Mouse (Mus musculus): ENCODE measurements around the gene Ndufs8. TPM values are rescaled to one million over a fixed set of nuclear protein-coding genes. Genes with fewer than 3 reads are reported as not detected.
A peak's percentile ranks its signal among the peaks of the same experiment; 100 is the strongest.

Ndufs8 gene
- polyA plus RNA-seq, 1 experiment from 2014 or later, result 255 TPM

- Histone ChIP-seq H3K9ac (no peak overlapping the region), H3K27me3 (no peaks in the 10 kb centered on the region), H3K4me1 (peaks cover 43% of the 10 kb centered on the region), H3K4me2 (replicated peaks) (no peak overlapping the region), H3K4me3 (replicated peaks) (no peak overlapping the region), H3K9me3 (replicated peaks) (no peaks in the 10 kb centered on the region), H3K27ac (replicated peaks) (peak overlapping the region; percentile 85), H3K36me3 (no peaks in the 10 kb centered on the region)
- WGBS, result 54% methylated on average over 21 of the region's 21 CpGs
- no peak for ATAC-seq (ENCODE audit: insufficient number of reproducible peaks, low FRiP score, low TSS enrichment, low read depth)
Observed at GRCm38 (mm10) chr19:3930262-3931057, 17.9 kb upstream of the Ndufs8 start.

- Histone ChIP-seq H3K4me3 (replicated peaks) (no peak within 1 kb of the TSS), H3K4me1 (peaks cover 37% of the 10 kb centered on the region), H3K27ac (replicated peaks) (peak within 1 kb of the TSS; percentile 85), H3K9me3 (replicated peaks) (no peaks in the 10 kb centered on the region), H3K36me3 (no peaks in the 10 kb centered on the region), H3K27me3 (no peaks in the 10 kb centered on the region), H3K4me2 (replicated peaks) (peak within 1 kb of the TSS; percentile 21; the same call in 1 of the 2 replicates), H3K9ac (no peak within 1 kb of the TSS)
- 28% methylated on average over 12 of the region's 12 CpGs for WGBS
- ATAC-seq (ENCODE audit: insufficient number of reproducible peaks, low FRiP score, low TSS enrichment, low read depth), result peak; percentile 44; the same call in 1 of the 2 replicates
Observed at GRCm38 (mm10) chr19:3929211-3929941, 16.8 kb upstream of the Ndufs8 start, which contains the start of gene Aldh3b1. Gene Aldh3b1, minus strand, starts transcription at chr19:3929808.

- Histone ChIP-seq H3K4me3 (replicated peaks) (no peak overlapping the region), H3K4me2 (replicated peaks) (no peak overlapping the region), H3K9me3 (replicated peaks) (no peaks in the 10 kb centered on the region), H3K9ac (no peak overlapping the region), H3K36me3 (no peaks in the 10 kb centered on the region), H3K27me3 (no peaks in the 10 kb centered on the region), H3K4me1 (peaks cover 37% of the 10 kb centered on the region), H3K27ac (replicated peaks) (peak overlapping the region; percentile 85)
- no peak for ATAC-seq (ENCODE audit: insufficient number of reproducible peaks, low FRiP score, low TSS enrichment, low read depth)
- WGBS, result 76% methylated on average over 4 of the region's 4 CpGs
Observed at GRCm38 (mm10) chr19:3928779-3929178, 16.2 kb upstream of the Ndufs8 start.

- Histone ChIP-seq H3K36me3 (no peaks in the 10 kb centered on the region), H3K4me2 (replicated peaks) (no peak overlapping the region), H3K4me1 (peaks cover 37% of the 10 kb centered on the region), H3K27me3 (no peaks in the 10 kb centered on the region), H3K27ac (replicated peaks) (no peak overlapping the region), H3K9ac (no peak overlapping the region), H3K9me3 (replicated peaks) (no peaks in the 10 kb centered on the region), H3K4me3 (replicated peaks) (no peak overlapping the region)
- WGBS, result 79% methylated on average over 4 of the region's 4 CpGs
- ATAC-seq (ENCODE audit: insufficient number of reproducible peaks, low FRiP score, low TSS enrichment, low read depth), result no peak
Observed at GRCm38 (mm10) chr19:3927989-3928388, 15.4 kb upstream of the Ndufs8 start.

- no peak overlapping the region for H3K9ac ChIP-seq
- 58% methylated on average over 6 of the region's 6 CpGs for WGBS
- no peak overlapping the region for H3K4me2 ChIP-seq (replicated peaks)
- H3K4me1 ChIP-seq, result peaks cover 37% of the 10 kb centered on the region
- no peaks in the 10 kb centered on the region for H3K36me3 ChIP-seq
- H3K9me3 ChIP-seq (replicated peaks), result no peaks in the 10 kb centered on the region
- H3K27me3 ChIP-seq, result no peaks in the 10 kb centered on the region
- no peak for ATAC-seq (ENCODE audit: insufficient number of reproducible peaks, low FRiP score, low TSS enrichment, low read depth)
- peak overlapping the region; percentile 8; the same call in 1 of the 2 replicates for H3K27ac ChIP-seq (replicated peaks)
- no peak overlapping the region for H3K4me3 ChIP-seq (replicated peaks)
Observed at GRCm38 (mm10) chr19:3926685-3927084, 14.1 kb upstream of the Ndufs8 start.

- Histone ChIP-seq H3K27ac (replicated peaks) (peak overlapping the region; percentile 8; the same call in 1 of the 2 replicates), H3K4me1 (peaks cover 37% of the 10 kb centered on the region), H3K27me3 (no peaks in the 10 kb centered on the region), H3K9me3 (replicated peaks) (no peaks in the 10 kb centered on the region), H3K9ac (no peak overlapping the region), H3K4me2 (replicated peaks) (no peak overlapping the region), H3K36me3 (no peaks in the 10 kb centered on the region), H3K4me3 (replicated peaks) (no peak overlapping the region)
- no peak for ATAC-seq (ENCODE audit: insufficient number of reproducible peaks, low FRiP score, low TSS enrichment, low read depth)
- 49% methylated on average over 3 of the region's 3 CpGs for WGBS
Observed at GRCm38 (mm10) chr19:3926279-3926678, 13.7 kb upstream of the Ndufs8 start.

- Histone ChIP-seq H3K9me3 (replicated peaks) (no peaks in the 10 kb centered on the region), H3K4me2 (replicated peaks) (no peak overlapping the region), H3K4me3 (replicated peaks) (no peak overlapping the region), H3K27ac (replicated peaks) (peak overlapping the region; percentile 8; the same call in 1 of the 2 replicates), H3K36me3 (no peaks in the 10 kb centered on the region), H3K9ac (no peak overlapping the region), H3K4me1 (peaks cover 34% of the 10 kb centered on the region), H3K27me3 (no peaks in the 10 kb centered on the region)
- no peak for ATAC-seq (ENCODE audit: insufficient number of reproducible peaks, low FRiP score, low TSS enrichment, low read depth)
- WGBS, result 50% methylated on average over 6 of the region's 6 CpGs
Observed at GRCm38 (mm10) chr19:3925859-3926258, 13.3 kb upstream of the Ndufs8 start.

GRCm38 (mm10) chr19:3924868-3925267, 12.3 kb upstream of the Ndufs8 start:
- Histone ChIP-seq H3K9me3 (replicated peaks) (no peaks in the 10 kb centered on the region), H3K4me2 (replicated peaks) (no peak overlapping the region), H3K4me3 (replicated peaks) (no peak overlapping the region), H3K27me3 (no peaks in the 10 kb centered on the region), H3K4me1 (peaks cover 24% of the 10 kb centered on the region), H3K9ac (no peak overlapping the region), H3K36me3 (no peaks in the 10 kb centered on the region), H3K27ac (replicated peaks) (0 out of 2 replicates have a peak overlapping the region, but pooled peaks have one; percentile 3)
- WGBS, result 88% methylated on average over 7 of the region's 7 CpGs
- ATAC-seq (ENCODE audit: insufficient number of reproducible peaks, low FRiP score, low TSS enrichment, low read depth), result no peak

- no peak overlapping the region for H3K4me3 ChIP-seq (replicated peaks)
- peaks cover 17% of the 10 kb centered on the region for H3K4me1 ChIP-seq
- WGBS, result 72% methylated on average over 8 of the region's 8 CpGs
- no peaks in the 10 kb centered on the region for H3K9me3 ChIP-seq (replicated peaks)
- H3K27ac ChIP-seq (replicated peaks), result peak overlapping the region; percentile 3; the same call in 1 of the 2 replicates
- ATAC-seq (ENCODE audit: insufficient number of reproducible peaks, low FRiP score, low TSS enrichment, low read depth), result no peak
- no peaks in the 10 kb centered on the region for H3K36me3 ChIP-seq
- H3K27me3 ChIP-seq, result no peaks in the 10 kb centered on the region
- H3K9ac ChIP-seq, result no peak overlapping the region
- no peak overlapping the region for H3K4me2 ChIP-seq (replicated peaks)
Observed at GRCm38 (mm10) chr19:3924190-3924589, 11.6 kb upstream of the Ndufs8 start.

- no peak overlapping the region for H3K9ac ChIP-seq
- H3K4me2 ChIP-seq (replicated peaks), result no peak overlapping the region
- H3K9me3 ChIP-seq (replicated peaks), result no peaks in the 10 kb centered on the region
- H3K4me1 ChIP-seq, result peaks cover 13% of the 10 kb centered on the region
- H3K27ac ChIP-seq (replicated peaks), result peak overlapping the region; percentile 13
- no peak overlapping the region for H3K4me3 ChIP-seq (replicated peaks)
- WGBS, result 57% methylated on average over 13 of the region's 13 CpGs
- no peaks in the 10 kb centered on the region for H3K36me3 ChIP-seq
- ATAC-seq (ENCODE audit: insufficient number of reproducible peaks, low FRiP score, low TSS enrichment, low read depth), result peak; percentile 60
- no peaks in the 10 kb centered on the region for H3K27me3 ChIP-seq
Observed at GRCm38 (mm10) chr19:3923586-3923985, 11.0 kb upstream of the Ndufs8 start.

GRCm38 (mm10) chr19:3922661-3923371, 10.2 kb upstream of the Ndufs8 start:
- no peak overlapping the region for H3K4me3 ChIP-seq (replicated peaks)
- H3K27ac ChIP-seq (replicated peaks), result peak overlapping the region; percentile 13; the same call in 1 of the 2 replicates
- H3K4me2 ChIP-seq (replicated peaks), result no peak overlapping the region
- no peak overlapping the region for H3K9ac ChIP-seq
- H3K9me3 ChIP-seq (replicated peaks), result no peaks in the 10 kb centered on the region
- peaks cover 13% of the 10 kb centered on the region for H3K4me1 ChIP-seq
- no peaks in the 10 kb centered on the region for H3K36me3 ChIP-seq
- H3K27me3 ChIP-seq, result no peaks in the 10 kb centered on the region
- ATAC-seq (ENCODE audit: insufficient number of reproducible peaks, low FRiP score, low TSS enrichment, low read depth), result no peak
- 43% methylated on average over 10 of the region's 10 CpGs for WGBS

Data from embryonic facial prominence, embryonic 15.5 days (tissue).